Mouse (Mus musculus) ES-Bruce4 (cell line): ENCODE results near the gene Cdh26. TPM values are rescaled to one million over a fixed set of nuclear protein-coding genes. Genes with fewer than 3 reads are reported as not detected.

ENCODE experiments used
- H3K27ac ChIP-seq: 2 replicates; pipeline ENCODE4 v1.5.1; 2012; ENCODE audit warnings: low read length, inconsistent platforms; ENCODE audit not compliant: insufficient read depth
- H3K27me3 ChIP-seq: 2 replicates; pipeline ENCODE4 v1.6.1; 2012; ENCODE audit warnings: mild to moderate bottlenecking, low read length, inconsistent platforms; ENCODE audit not compliant: control insufficient read depth, poor library complexity, insufficient read depth, severe bottlenecking
- H3K36me3 ChIP-seq: 2 replicates; pipeline ENCODE4 v1.6.1; 2012; ENCODE audit warnings: inconsistent platforms, mild to moderate bottlenecking, low read length, moderate library complexity; ENCODE audit not compliant: control insufficient read depth, poor library complexity, insufficient read depth, severe bottlenecking
- H3K4me1 ChIP-seq: one replicate; pipeline ENCODE4 v1.8.1; 2011; ENCODE audit warnings: low read length; ENCODE audit not compliant: control insufficient read depth, insufficient read depth
- H3K4me3 ChIP-seq: 2 replicates; pipeline ENCODE4 v1.5.1; 2011; ENCODE audit warnings: low read depth, mild to moderate bottlenecking, low read length
- H3K9ac ChIP-seq: 2 replicates; pipeline ENCODE4 v1.6.1; 2012; ENCODE audit warnings: low read depth, mild to moderate bottlenecking, inconsistent platforms; ENCODE audit not compliant: poor library complexity, severe bottlenecking
- H3K9me3 ChIP-seq: replicated peaks from 2 replicates; pipeline ENCODE4 v1.6.1; 2012; ENCODE audit warnings: mild to moderate bottlenecking, low read length, inconsistent platforms; ENCODE audit not compliant: control insufficient read depth, poor library complexity, insufficient read depth, severe bottlenecking
- CTCF ChIP-seq: IDR thresholded peaks from one replicate; pipeline ENCODE4 v1.8.1; 2011; ENCODE audit warnings: low read depth, low read length
- EP300 ChIP-seq: IDR thresholded peaks from 2 replicates; pipeline ENCODE4 v1.6.1; 2011; ENCODE audit warnings: low read depth, low read length; ENCODE audit not compliant: insufficient read depth
- POLR2A ChIP-seq: IDR thresholded peaks from one replicate; pipeline ENCODE4 v1.8.1; 2011; ENCODE audit warnings: low read length; ENCODE audit not compliant: insufficient read depth
- polyA plus RNA-seq: library from polyadenylated mRNA; stranded (reverse); fragments of >200 nt; gene quantifications from 2 replicates; pipeline ENCODE4 v1.2.4, GENCODE M21; 2011; ENCODE audit warnings: low read depth; ENCODE audit not compliant: missing spikeins, insufficient read depth, insufficient read length

Cdh26 gene
- polyA plus RNA-seq, 1 experiment: not detected

- Histone ChIP-seq H3K27ac (no peak overlapping the region), H3K9me3 (no peaks in the 10 kb centered on the region), H3K9ac (no peak overlapping the region), H3K27me3 (no peaks in the 10 kb centered on the region), H3K36me3 (no peaks in the 10 kb centered on the region), H3K4me1 (no peaks in the 10 kb centered on the region), H3K4me3 (no peak overlapping the region)
- no peak for TF ChIP-seq EP300
- TF ChIP-seq CTCF: no peak
- TF ChIP-seq POLR2A: no peak
Measured at GRCm38 (mm10) chr2:178516421-178516820, 86.1 kb downstream of the Cdh26 start.

- no peak for TF ChIP-seq EP300
- no peak for TF ChIP-seq POLR2A
- Histone ChIP-seq H3K9me3 (no peaks in the 10 kb centered on the region), H3K36me3 (no peaks in the 10 kb centered on the region), H3K4me1 (no peaks in the 10 kb centered on the region), H3K27me3 (no peaks in the 10 kb centered on the region), H3K27ac (no peak overlapping the region), H3K4me3 (no peak overlapping the region), H3K9ac (no peak overlapping the region)
Measured at GRCm38 (mm10) chr2:178516941-178517340, 86.6 kb downstream of the Cdh26 start.

- H3K36me3 ChIP-seq: no peaks in the 10 kb centered on the region
- no peak overlapping the region for H3K27ac ChIP-seq
- H3K9ac ChIP-seq: no peak overlapping the region
- TF ChIP-seq EP300: no peak
- no peak for TF ChIP-seq POLR2A
- TF ChIP-seq CTCF: no peak
- no peaks in the 10 kb centered on the region for H3K27me3 ChIP-seq
- H3K4me3 ChIP-seq: no peak overlapping the region
- no peaks in the 10 kb centered on the region for H3K9me3 ChIP-seq
- H3K4me1 ChIP-seq: no peaks in the 10 kb centered on the region
Measured at GRCm38 (mm10) chr2:178519321-178519720, 89.0 kb downstream of the Cdh26 start.

- no peak overlapping the region for H3K4me3 ChIP-seq
- no peak overlapping the region for H3K27ac ChIP-seq
- H3K4me1 ChIP-seq: no peaks in the 10 kb centered on the region
- H3K36me3 ChIP-seq: no peaks in the 10 kb centered on the region
- no peaks in the 10 kb centered on the region for H3K9me3 ChIP-seq
- TF ChIP-seq EP300: no peak
- TF ChIP-seq POLR2A: no peak
- TF ChIP-seq CTCF: no peak
- no peaks in the 10 kb centered on the region for H3K27me3 ChIP-seq
- H3K9ac ChIP-seq: no peak overlapping the region
Measured at GRCm38 (mm10) chr2:178520216-178520615, 89.9 kb downstream of the Cdh26 start.

- Histone ChIP-seq H3K27me3 (no peaks in the 10 kb centered on the region), H3K36me3 (no peaks in the 10 kb centered on the region), H3K4me1 (no peaks in the 10 kb centered on the region), H3K9ac (no peak overlapping the region), H3K27ac (no peak overlapping the region), H3K9me3 (no peaks in the 10 kb centered on the region), H3K4me3 (no peak overlapping the region)
- no peak for TF ChIP-seq CTCF
- no peak for TF ChIP-seq POLR2A
- TF ChIP-seq EP300: no peak
Measured at GRCm38 (mm10) chr2:178522331-178522730, 92.0 kb downstream of the Cdh26 start.

- Histone ChIP-seq H3K9me3 (no peaks in the 10 kb centered on the region), H3K4me1 (no peaks in the 10 kb centered on the region), H3K27ac (no peak overlapping the region), H3K4me3 (no peak overlapping the region), H3K27me3 (no peaks in the 10 kb centered on the region), H3K36me3 (no peaks in the 10 kb centered on the region), H3K9ac (no peak overlapping the region)
- TF ChIP-seq POLR2A (no peak), EP300 (no peak), CTCF (no peak)
Measured at GRCm38 (mm10) chr2:178522786-178523185, 92.5 kb downstream of the Cdh26 start.
